Mouse (Mus musculus) thymus, adult 2 months (tissue): ENCODE measurements around the gene Dnajc12. TPM values are rescaled to one million over a fixed set of nuclear protein-coding genes. Genes with fewer than 3 reads are reported as not detected.
"Not testable (repeated sequence)": the region's sequence is repeated elsewhere in the genome, so short reads cannot be mapped to it uniquely, and the experiment has no call there.

Source experiments
- DNase-seq: peaks from one replicate; pipeline ENCODE4 v3.0.0; 2021
- H3K27ac ChIP-seq: fragments of 200-500 bp; 2 replicates; pipeline ENCODE4 v1.5.1; 2012; ENCODE audit warnings: low read length, control low read depth; ENCODE audit not compliant: control insufficient read depth, insufficient read depth
- H3K27me3 ChIP-seq: fragments of 200-500 bp; 2 replicates; pipeline ENCODE4 v1.6.1; 2012; ENCODE audit warnings: mild to moderate bottlenecking, low read length, moderate library complexity, mixed read lengths; ENCODE audit not compliant: control insufficient read depth, insufficient read depth
- H3K36me3 ChIP-seq: fragments of 200-500 bp; 2 replicates; pipeline ENCODE4 v1.6.1; 2012; ENCODE audit warnings: mild to moderate bottlenecking, low read length, moderate library complexity; ENCODE audit not compliant: control insufficient read depth, insufficient read depth
- H3K4me1 ChIP-seq: fragments of 200-500 bp; replicated peaks from 2 replicates; pipeline ENCODE4 v1.6.1; 2012; ENCODE audit warnings: low read length; ENCODE audit not compliant: control insufficient read depth, insufficient read depth
- H3K4me3 ChIP-seq: fragments of 200-500 bp; 2 replicates; pipeline ENCODE4 v1.5.1; 2012; ENCODE audit warnings: mild to moderate bottlenecking, low read length, control low read depth, moderate library complexity; ENCODE audit not compliant: control insufficient read depth, insufficient read depth
- CTCF ChIP-seq: fragments of 200-500 bp; IDR thresholded peaks from 2 replicates; pipeline ENCODE4 v1.5.1; 2012; ENCODE audit warnings: mild to moderate bottlenecking, control low read depth, low read length, moderate library complexity, borderline replicate concordance; ENCODE audit not compliant: control insufficient read depth, poor library complexity, insufficient read depth; ENCODE audit errors: extremely low read depth
- POLR2A ChIP-seq: fragments of 200-500 bp; IDR thresholded peaks from 2 replicates; pipeline ENCODE4 v1.6.1; 2012; ENCODE audit warnings: mild to moderate bottlenecking, low read length, control low read depth, moderate library complexity; ENCODE audit not compliant: control insufficient read depth, poor library complexity, insufficient read depth; ENCODE audit errors: extremely low read depth
- WGBS: fragments of 180-500 bp; shearing (Covaris S2); methylation state at CpG from one replicate; pipeline ENCODE4 v1.1.7; 2018; 5-methylcytosine and 5-hydroxymethylcytosine counted together
- polyA plus RNA-seq: library from polyadenylated mRNA; depleted of rRNA; stranded (reverse); fragments of >200 nt; gene quantifications from 2 replicates; pipeline ENCODE4 v1.2.3, GENCODE M21; 2012

Dnajc12 gene
- polyA plus RNA-seq, 1 experiment = 1.8 TPM

DNA sequence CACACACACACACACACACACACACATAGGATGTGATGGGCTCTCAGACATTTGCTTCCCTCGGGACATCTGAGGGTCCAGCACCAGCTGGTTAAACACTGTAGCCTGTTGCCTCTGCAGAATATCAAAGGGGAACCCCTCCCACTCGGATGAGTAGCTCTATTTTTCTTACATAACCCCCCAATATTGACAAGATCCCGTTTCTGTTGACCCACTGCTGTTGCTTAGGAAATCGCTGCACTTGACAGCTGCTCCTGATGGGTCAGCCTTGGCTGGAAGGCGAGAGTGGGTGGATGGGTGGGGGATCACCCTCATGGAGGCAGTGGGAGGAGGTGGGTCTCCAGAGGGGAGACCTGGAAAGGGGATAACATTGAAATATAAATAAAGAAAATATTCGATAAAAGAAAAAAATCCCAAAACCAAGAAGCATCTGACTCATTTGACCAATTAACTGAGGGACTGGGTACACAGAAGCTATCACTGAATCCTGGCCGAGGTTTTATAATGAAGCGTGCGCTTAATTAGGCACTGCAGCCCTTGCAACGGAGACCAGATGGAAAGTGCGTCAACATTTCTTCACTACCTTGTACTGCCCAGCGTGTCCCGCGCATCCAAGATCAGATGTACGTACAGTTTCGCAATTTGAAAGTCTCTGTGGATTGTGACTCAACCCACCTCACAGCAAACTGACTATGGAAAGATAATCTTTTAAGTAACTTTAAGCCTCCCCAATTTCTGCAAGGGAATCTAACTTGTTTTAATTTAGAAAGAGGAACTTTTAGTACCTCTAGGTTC lies 28.1 kb downstream of the Dnajc12 start:
- no peaks in the 10 kb centered on the region for H3K27me3 ChIP-seq
- no peaks in the 10 kb centered on the region for H3K36me3 ChIP-seq
- 83% methylated on average over 16 of the region's 16 CpGs for WGBS
- no peak for DNase-seq
- no peaks in the 10 kb centered on the region for H3K4me1 ChIP-seq
- no peak for TF ChIP-seq POLR2A
- TF ChIP-seq CTCF = no peak
- no peak overlapping the region for H3K4me3 ChIP-seq
- no peak overlapping the region for H3K27ac ChIP-seq

DNA sequence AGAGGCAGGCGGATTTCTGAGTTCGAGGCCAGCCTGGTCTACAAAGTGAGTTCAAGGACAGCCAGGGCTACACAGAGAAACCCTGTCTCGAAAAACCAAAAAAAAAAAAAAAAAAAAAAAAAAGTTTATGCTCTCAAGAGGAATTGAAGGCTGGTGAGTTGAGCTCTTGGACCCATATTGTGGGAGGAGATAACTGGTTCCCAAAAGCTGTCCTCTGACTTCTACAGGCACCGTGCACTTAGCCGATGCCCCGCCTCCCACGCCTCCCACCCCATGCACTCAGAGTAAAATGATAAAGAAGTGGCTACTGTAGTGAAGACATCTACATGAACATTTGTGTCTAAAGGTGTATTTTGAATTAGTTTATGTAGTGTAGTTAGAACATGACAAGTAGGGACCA lies 29.4 kb downstream of the Dnajc12 start:
- not testable (repeated sequence) for H3K4me3 ChIP-seq, H3K27me3 ChIP-seq, H3K4me1 ChIP-seq, DNase-seq, H3K27ac ChIP-seq, H3K36me3 ChIP-seq
- WGBS = 92% methylated on average over 6 of the region's 7 CpGs

DNA sequence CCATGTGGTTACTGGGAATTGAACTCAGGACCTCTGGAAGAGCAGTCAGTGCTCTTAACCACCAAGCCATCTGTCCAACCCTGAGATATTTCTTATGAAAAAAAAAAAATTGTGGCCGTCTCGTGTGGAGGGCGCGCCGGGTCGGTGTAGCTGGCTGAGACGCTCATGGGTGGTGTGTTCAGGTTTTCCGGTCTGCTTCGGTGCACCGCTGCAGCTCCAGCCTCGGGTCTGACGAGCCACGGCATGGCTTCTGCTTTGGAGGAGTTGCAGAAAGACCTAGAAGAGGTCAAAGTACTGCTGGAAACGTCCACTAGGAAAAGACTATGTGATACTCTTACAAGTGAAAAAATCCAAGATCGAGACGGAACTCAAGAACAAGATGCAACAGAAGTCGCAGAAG lies 30.5 kb downstream of the Dnajc12 start:
- TF ChIP-seq CTCF = no peak
- TF ChIP-seq POLR2A = no peak
- DNase-seq = no peak
- Histone ChIP-seq H3K4me3 (no peak overlapping the region), H3K27me3 (no peaks in the 10 kb centered on the region), H3K27ac (no peak overlapping the region), H3K4me1 (no peaks in the 10 kb centered on the region), H3K36me3 (no peaks in the 10 kb centered on the region)
- 93% methylated on average over 17 of the region's 17 CpGs for WGBS

DNA sequence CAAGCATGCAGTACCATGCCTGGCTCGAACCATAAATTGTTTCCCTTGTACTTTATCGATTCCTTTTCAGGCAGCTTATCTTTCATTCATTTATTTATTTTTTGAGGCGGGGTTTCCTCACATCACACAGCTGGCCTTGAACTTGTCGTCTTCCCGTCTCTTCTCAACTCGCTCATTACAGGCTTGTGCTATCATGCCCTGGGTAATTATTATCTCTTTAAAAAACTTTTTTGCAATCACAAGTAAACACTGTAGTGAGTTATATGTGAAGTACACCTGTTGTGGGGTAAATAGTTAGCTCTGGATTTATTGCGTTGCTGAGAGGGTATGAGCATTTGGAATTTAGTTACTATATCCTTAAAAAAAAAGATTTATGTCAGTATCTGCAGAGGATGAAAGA lies 33.0 kb downstream of the Dnajc12 start:
- Histone ChIP-seq H3K36me3 (no peaks in the 10 kb centered on the region), H3K27ac (no peak overlapping the region), H3K4me3 (no peak overlapping the region), H3K27me3 (no peaks in the 10 kb centered on the region), H3K4me1 (no peaks in the 10 kb centered on the region)
- DNase-seq = no peak
- 92% methylated on average over 7 of the region's 7 CpGs for WGBS
- TF ChIP-seq POLR2A (no peak), CTCF (no peak)

DNA sequence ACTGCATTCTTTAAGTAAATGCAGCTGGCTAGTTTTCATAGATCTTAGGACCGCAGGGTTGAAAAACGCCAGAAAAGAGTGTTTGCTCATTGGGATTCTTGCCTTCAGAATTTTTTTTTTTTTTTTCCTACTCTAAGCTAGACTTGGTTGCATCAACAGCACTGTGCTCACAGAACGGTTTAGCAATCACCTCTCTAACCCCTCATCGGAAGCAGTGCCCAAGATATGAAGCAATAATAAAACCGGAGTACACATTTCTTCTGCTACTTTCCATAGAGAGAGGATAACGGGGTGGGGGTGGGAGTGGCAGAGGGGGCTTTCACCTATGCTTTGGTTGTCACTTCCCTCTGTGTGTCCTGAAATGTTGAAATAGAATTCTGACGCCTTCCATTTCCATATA lies 33.6 kb downstream of the Dnajc12 start:
- 78% methylated on average over 7 of the region's 7 CpGs for WGBS
- Histone ChIP-seq H3K4me1 (no peaks in the 10 kb centered on the region), H3K27ac (no peak overlapping the region), H3K27me3 (no peaks in the 10 kb centered on the region), H3K4me3 (no peak overlapping the region), H3K36me3 (no peaks in the 10 kb centered on the region)
- TF ChIP-seq POLR2A (no peak), CTCF (no peak)
- DNase-seq = no peak

DNA sequence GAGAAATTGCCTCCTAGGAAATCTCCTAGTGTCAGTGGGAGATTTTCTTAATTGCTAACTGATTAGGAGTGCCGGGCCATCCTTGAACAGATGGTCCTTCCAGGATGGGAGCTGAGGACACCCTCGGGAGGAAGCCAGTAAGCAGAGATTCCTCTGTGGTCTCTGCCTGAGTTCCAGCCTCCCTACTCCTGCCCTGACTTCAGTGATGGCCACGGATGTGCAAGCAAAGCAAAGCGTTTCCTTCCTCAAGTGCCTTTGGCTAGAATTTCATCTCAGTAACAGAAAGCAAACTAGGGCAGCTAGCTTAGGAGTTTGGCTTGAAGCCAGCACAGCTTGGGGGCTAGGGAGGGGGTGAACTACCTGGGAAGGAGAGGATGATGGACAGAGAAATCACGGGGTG lies 34.8 kb downstream of the Dnajc12 start:
- Histone ChIP-seq H3K4me1 (no peaks in the 10 kb centered on the region), H3K4me3 (no peak overlapping the region), H3K36me3 (no peaks in the 10 kb centered on the region), H3K27me3 (no peaks in the 10 kb centered on the region), H3K27ac (no peak overlapping the region)
- no peak for DNase-seq
- TF ChIP-seq CTCF (no peak), POLR2A (no peak)
- 24% methylated on average over 5 of the region's 5 CpGs for WGBS
